Mouse (Mus musculus) kidney, adult 2 months (tissue): ENCODE results near the gene Gm10912.

ENCODE experiments used
- CTCF ChIP-seq: fragments of 200-500 bp; conservative IDR thresholded peaks from 2 replicates; pipeline ENCODE4 v1.5.1; 2011; ENCODE audit warnings: low read depth, mild to moderate bottlenecking, control low read depth, low read length, moderate library complexity, mixed read lengths; ENCODE audit not compliant: insufficient read depth, insufficient read length
- POLR2A ChIP-seq: fragments of 200-500 bp; IDR thresholded peaks from one replicate; pipeline ENCODE4 v1.6.1; 2011; ENCODE audit warnings: low read depth, low read length, control low read depth

DNA sequence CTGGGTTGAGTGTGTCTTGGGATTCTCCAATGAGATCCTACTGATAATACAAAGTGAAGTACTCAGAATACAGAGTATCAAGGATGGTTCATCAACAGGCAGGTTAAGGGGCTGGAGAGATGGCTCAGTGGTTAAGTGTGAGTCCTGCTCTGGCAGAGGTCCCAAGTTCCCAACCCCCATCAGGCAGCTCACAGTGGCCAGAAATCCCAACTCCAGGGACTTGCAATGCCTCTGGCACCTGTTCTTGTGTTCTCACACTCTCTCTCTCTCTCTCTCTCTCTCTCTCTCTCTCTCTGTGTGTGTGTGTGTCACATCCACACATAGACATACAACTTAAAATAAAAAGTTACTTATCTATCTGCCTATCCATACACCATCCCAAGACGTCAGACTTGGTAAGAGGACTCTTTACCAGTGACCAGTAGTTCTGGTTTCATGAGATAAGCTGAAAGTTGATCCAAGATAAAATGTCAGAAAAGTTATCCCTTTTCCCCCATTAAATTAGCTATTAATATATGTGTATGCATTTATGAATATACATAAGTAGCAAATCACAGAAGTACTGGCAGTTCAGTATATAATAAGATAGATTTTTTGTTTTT, 21.0 kb upstream of the Gm10912 start:
- no peak for TF ChIP-seq POLR2A
- TF ChIP-seq CTCF: no peak
